Mouse (Mus musculus) liver, embryonic 11.5 days (tissue): ENCODE results near the gene Tex52. TPM values are rescaled to one million over a fixed set of nuclear protein-coding genes. Genes with fewer than 3 reads are reported as not detected.

Experiments
- ATAC-seq: fragments of 200-750 bp; cut with Nextera tagmentation; replicated peaks from 2 replicates; pipeline ENCODE4 v1.8.0; 2017; ENCODE audit warnings: moderate number of reproducible peaks, mild to moderate bottlenecking, moderate TSS enrichment, moderate library complexity; ENCODE audit not compliant: low FRiP score
- DNase-seq: peaks from one replicate; pipeline ENCODE4 v3.0.0-alpha.2; 2017; ENCODE audit warnings: low spot score
- H3K27ac ChIP-seq: fragments of 300-500 bp; sonication (generic); 2 replicates; pipeline ENCODE4 v1.5.1; 2014; ENCODE audit warnings: mild to moderate bottlenecking, low read depth, low read length, control low read depth
- H3K27me3 ChIP-seq: fragments of 300-500 bp; sonication (generic); replicated peaks from 2 replicates; pipeline ENCODE4 v1.6.1; 2014; ENCODE audit warnings: low read length, mixed read lengths; ENCODE audit not compliant: control insufficient read depth, insufficient read depth
- H3K36me3 ChIP-seq: fragments of 300-500 bp; sonication (generic); 2 replicates; pipeline ENCODE4 v1.6.1; 2014; ENCODE audit warnings: mild to moderate bottlenecking, low read length, moderate library complexity, mixed read lengths; ENCODE audit not compliant: control insufficient read depth, insufficient read depth
- H3K4me1 ChIP-seq: fragments of 300-500 bp; sonication (generic); replicated peaks from 2 replicates; pipeline ENCODE4 v1.6.1; 2014; ENCODE audit warnings: low read length, mixed read lengths; ENCODE audit not compliant: control insufficient read depth, insufficient read depth
- H3K4me2 ChIP-seq: fragments of 300-500 bp; sonication (generic); 2 replicates; pipeline ENCODE4 v1.6.1; 2014; ENCODE audit warnings: mild to moderate bottlenecking, control low read depth, moderate library complexity
- H3K4me3 ChIP-seq: fragments of 300-500 bp; sonication (generic); 2 replicates; pipeline ENCODE4 v1.5.1; 2014; ENCODE audit warnings: low read depth, low read length, control low read depth
- H3K9ac ChIP-seq: fragments of 300-500 bp; sonication (generic); 2 replicates; pipeline ENCODE4 v1.6.1; 2014; ENCODE audit warnings: low read depth, low read length, control low read depth
- H3K9me3 ChIP-seq: fragments of 300-500 bp; sonication (generic); 2 replicates; pipeline ENCODE4 v1.6.1; 2016; ENCODE audit warnings: low read length, inconsistent platforms, mixed read lengths; ENCODE audit not compliant: control insufficient read depth
- WGBS: fragments of 180-500 bp; shearing (Covaris S2); extraction: QIAGEN DNeasy Blood & Tissue Kit; methylation state at CpG from one replicate; pipeline ENCODE4 v1.1.7; 2014; 5-methylcytosine and 5-hydroxymethylcytosine counted together
- polyA plus RNA-seq: library from polyadenylated mRNA; unstranded; fragments of >200 nt; fragmentation: Nextera tagmentation; extraction: Ambion mirVana; gene quantifications from 2 replicates; pipeline ENCODE4 v1.2.1, GENCODE M21; 2014

Tex52 gene
- polyA plus RNA-seq, result 0.14 TPM in 1 of 2 replicates, not detected in the other

DNA sequence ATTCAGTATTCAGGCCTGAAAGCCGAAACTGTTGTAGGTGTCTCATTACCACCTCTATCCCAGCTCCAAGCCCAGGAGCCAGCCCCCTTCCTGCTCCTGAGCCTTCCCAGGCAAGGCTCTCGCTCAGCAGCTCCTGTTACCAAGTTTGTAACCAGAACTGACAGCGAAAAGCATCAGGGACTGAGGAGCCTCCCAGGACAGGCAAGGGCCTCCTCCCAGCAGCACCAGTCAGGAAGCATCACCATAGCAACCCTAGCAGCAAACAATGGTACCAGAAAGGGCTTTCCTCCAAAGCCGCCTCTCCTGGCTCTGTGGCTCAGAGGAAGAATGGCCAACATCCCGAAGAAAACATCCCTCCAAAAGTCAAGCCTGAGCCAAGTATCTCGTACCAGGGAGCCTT, at the start of gene Tex52, which contains the start of gene Gm44596:
Gene Tex52, plus strand, starts transcription at position 265 of the 400 bp plus-strand sequence.
Gene Gm44596, plus strand, starts transcription at position 312 of the 400 bp plus-strand sequence.
- H3K36me3 ChIP-seq, result peaks cover 36% of the 10 kb centered on the region
- H3K4me1 ChIP-seq, result no peaks in the 10 kb centered on the region
- DNase-seq (no peak), ATAC-seq (no peak)
- no peaks in the 10 kb centered on the region for H3K9me3 ChIP-seq
- WGBS, result 68% methylated on average over 6 of the region's 6 CpGs
- no peaks in the 10 kb centered on the region for H3K27me3 ChIP-seq
- no peak within 1 kb of the TSS for H3K9ac ChIP-seq
- H3K4me2 ChIP-seq, result no peak within 1 kb of the TSS
- H3K4me3 ChIP-seq, result no peak within 1 kb of the TSS
- no peak within 1 kb of the TSS for H3K27ac ChIP-seq

DNA sequence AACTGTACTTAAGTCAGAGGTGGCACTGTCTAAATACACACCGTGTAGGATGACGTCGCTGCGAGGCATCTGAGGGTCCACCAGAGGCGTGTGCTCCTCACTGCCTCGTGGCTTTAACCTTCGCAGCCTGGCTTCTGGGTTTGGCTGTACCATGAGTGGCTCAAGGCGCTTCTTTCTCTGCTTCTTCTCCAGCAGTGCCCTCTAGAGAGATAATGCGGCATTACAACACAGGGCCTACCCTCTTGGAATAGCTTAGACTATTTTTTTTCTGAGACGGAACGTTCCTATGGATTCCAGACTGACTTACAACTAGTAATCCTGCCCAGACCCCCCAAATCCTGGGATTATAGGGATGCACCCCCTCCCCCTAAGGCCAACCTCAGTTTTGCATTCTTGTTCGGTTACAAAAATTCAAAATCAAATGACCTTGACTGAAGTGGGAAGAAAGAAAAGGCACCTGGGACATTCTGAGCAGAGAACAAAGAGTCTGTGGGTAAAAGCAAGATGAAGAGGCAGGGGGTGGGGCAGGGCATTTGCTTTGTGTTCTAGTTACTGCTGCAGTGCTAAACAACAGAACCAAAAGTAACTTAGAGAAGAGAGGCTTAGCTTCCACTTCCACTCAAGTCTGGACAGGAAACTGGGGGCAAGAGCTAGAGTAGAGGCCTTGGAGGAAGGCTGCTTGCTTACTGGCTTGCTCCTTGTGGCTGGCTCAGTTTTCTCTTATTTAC, 40.7 kb upstream of the Tex52 start:
- H3K4me2 ChIP-seq, result no peak overlapping the region
- no peaks in the 10 kb centered on the region for H3K27me3 ChIP-seq
- peak; percentile 47 for DNase-seq
- H3K4me3 ChIP-seq, result no peak overlapping the region
- 0 out of 2 replicates have a peak, but pooled peaks cover 2% of the 10 kb centered on the region for H3K4me1 ChIP-seq
- no peak overlapping the region for H3K27ac ChIP-seq
- H3K9ac ChIP-seq, result no peak overlapping the region
- peaks cover 12% of the 10 kb centered on the region; the same call in 1 of the 2 replicates for H3K36me3 ChIP-seq
- H3K9me3 ChIP-seq, result no peaks in the 10 kb centered on the region
- ATAC-seq, result peak; percentile 64
- 27% methylated on average over 12 of the region's 12 CpGs for WGBS

- Histone ChIP-seq H3K4me1 (0 out of 2 replicates have a peak, but pooled peaks cover 2% of the 10 kb centered on the region), H3K9ac (no peak overlapping the region), H3K27ac (no peak overlapping the region), H3K36me3 (peaks cover 4% of the 10 kb centered on the region; the same call in 1 of the 2 replicates), H3K9me3 (no peaks in the 10 kb centered on the region), H3K4me2 (no peak overlapping the region), H3K27me3 (no peaks in the 10 kb centered on the region), H3K4me3 (no peak overlapping the region)
- WGBS, result 70% methylated on average over 7 of the region's 7 CpGs
- no peak for DNase-seq
- no peak for ATAC-seq
Measured at GRCm38 (mm10) chr6:128337467-128337866, 37.8 kb upstream of the Tex52 start.

- 36% methylated on average over 5 of the region's 5 CpGs for WGBS
- ATAC-seq, result no peak
- Histone ChIP-seq H3K27me3 (no peaks in the 10 kb centered on the region), H3K4me1 (0 out of 2 replicates have a peak, but pooled peaks cover 2% of the 10 kb centered on the region), H3K36me3 (peaks cover 6% of the 10 kb centered on the region; the same call in 1 of the 2 replicates), H3K9me3 (no peaks in the 10 kb centered on the region), H3K4me3 (no peak overlapping the region), H3K4me2 (no peak overlapping the region), H3K27ac (no peak overlapping the region), H3K9ac (no peak overlapping the region)
- DNase-seq, result no peak
Measured at GRCm38 (mm10) chr6:128338876-128339275, 36.4 kb upstream of the Tex52 start.

DNA sequence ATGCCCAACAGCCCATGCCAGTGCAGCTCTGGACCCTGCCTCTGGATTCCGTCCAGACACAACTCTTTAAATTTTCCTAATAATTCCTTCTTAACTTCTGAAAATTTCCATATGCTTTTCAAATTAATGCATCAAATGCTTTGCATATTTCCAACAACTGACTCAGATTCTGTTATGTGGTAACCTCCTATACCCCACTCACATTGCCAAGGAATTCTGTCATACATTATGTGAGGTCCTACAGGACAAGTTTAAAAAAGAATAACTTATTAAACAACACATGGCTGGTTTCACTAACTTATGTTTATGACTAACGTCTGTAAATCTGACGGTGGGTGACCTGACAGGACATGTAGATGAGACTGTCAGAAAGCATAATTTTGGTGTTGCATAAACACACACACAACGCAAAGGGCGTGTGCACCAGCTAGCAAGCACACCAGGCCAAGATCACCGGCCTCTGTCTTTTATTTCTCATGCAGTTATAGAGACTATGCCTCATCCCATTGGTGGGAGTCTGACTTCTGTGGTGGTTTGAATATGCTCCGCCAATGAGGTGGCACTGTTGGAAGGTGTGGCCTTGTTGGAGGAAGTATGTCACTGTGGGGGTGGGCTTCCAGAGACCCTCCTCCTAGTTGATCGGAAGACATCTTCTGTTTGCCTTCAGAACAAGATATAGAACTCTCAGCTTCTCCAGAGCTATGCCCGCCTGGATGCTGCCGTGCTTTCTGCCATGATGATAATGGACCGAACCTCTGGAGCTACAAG, 33.1 kb upstream of the Tex52 start:
- no peak for ATAC-seq
- H3K36me3 ChIP-seq, result peaks cover 6% of the 10 kb centered on the region; the same call in 1 of the 2 replicates
- H3K27ac ChIP-seq, result no peak overlapping the region
- H3K4me2 ChIP-seq, result no peak overlapping the region
- H3K4me1 ChIP-seq, result 0 out of 2 replicates have a peak, but pooled peaks cover 5% of the 10 kb centered on the region
- no peak overlapping the region for H3K4me3 ChIP-seq
- H3K9ac ChIP-seq, result no peak overlapping the region
- no peaks in the 10 kb centered on the region for H3K27me3 ChIP-seq
- WGBS, result 90% methylated on average over 11 of the region's 11 CpGs
- no peak for DNase-seq
- no peaks in the 10 kb centered on the region for H3K9me3 ChIP-seq

GRCm38 (mm10) chr6:128345623-128346022, 29.6 kb upstream of the Tex52 start:
- no peaks in the 10 kb centered on the region for H3K9me3 ChIP-seq
- peaks cover 6% of the 10 kb centered on the region; the same call in 1 of the 2 replicates for H3K36me3 ChIP-seq
- H3K9ac ChIP-seq, result no peak overlapping the region
- H3K4me1 ChIP-seq, result 0 out of 2 replicates have a peak, but pooled peaks cover 3% of the 10 kb centered on the region
- ATAC-seq, result no peak
- no peaks in the 10 kb centered on the region for H3K27me3 ChIP-seq
- H3K4me3 ChIP-seq, result no peak overlapping the region
- DNase-seq, result no peak
- no peak overlapping the region for H3K27ac ChIP-seq
- 48% methylated on average over 10 of the region's 10 CpGs for WGBS
- H3K4me2 ChIP-seq, result no peak overlapping the region

GRCm38 (mm10) chr6:128346782-128347181, 28.5 kb upstream of the Tex52 start:
- DNase-seq (no peak), ATAC-seq (no peak)
- no peaks in the 10 kb centered on the region for H3K9me3 ChIP-seq
- 88% methylated on average over 6 of the region's 6 CpGs for WGBS
- H3K9ac ChIP-seq, result no peak overlapping the region
- peaks cover 6% of the 10 kb centered on the region; the same call in 1 of the 2 replicates for H3K36me3 ChIP-seq
- H3K27me3 ChIP-seq, result no peaks in the 10 kb centered on the region
- 0 out of 2 replicates have a peak, but pooled peaks cover 3% of the 10 kb centered on the region for H3K4me1 ChIP-seq
- H3K27ac ChIP-seq, result no peak overlapping the region
- no peak overlapping the region for H3K4me2 ChIP-seq
- no peak overlapping the region for H3K4me3 ChIP-seq

GRCm38 (mm10) chr6:128349711-128350110, 25.5 kb upstream of the Tex52 start:
- Histone ChIP-seq H3K4me3 (no peak overlapping the region), H3K36me3 (no peaks in the 10 kb centered on the region), H3K27ac (no peak overlapping the region), H3K4me2 (no peak overlapping the region), H3K27me3 (no peaks in the 10 kb centered on the region), H3K4me1 (0 out of 2 replicates have a peak, but pooled peaks cover 4% of the 10 kb centered on the region), H3K9ac (no peak overlapping the region), H3K9me3 (no peaks in the 10 kb centered on the region)
- ATAC-seq, result no peak
- WGBS, result 65% methylated on average over 7 of the region's 7 CpGs
- no peak for DNase-seq
